Mouse (Mus musculus): ENCODE data around the gene Mbnl2. TPM values are rescaled to one million over a fixed set of nuclear protein-coding genes. Genes with fewer than 3 reads are reported as not detected.

Gene Mbnl2
- polyA plus RNA-seq, 1 experiment from 2014 or later = 123 TPM

DNA sequence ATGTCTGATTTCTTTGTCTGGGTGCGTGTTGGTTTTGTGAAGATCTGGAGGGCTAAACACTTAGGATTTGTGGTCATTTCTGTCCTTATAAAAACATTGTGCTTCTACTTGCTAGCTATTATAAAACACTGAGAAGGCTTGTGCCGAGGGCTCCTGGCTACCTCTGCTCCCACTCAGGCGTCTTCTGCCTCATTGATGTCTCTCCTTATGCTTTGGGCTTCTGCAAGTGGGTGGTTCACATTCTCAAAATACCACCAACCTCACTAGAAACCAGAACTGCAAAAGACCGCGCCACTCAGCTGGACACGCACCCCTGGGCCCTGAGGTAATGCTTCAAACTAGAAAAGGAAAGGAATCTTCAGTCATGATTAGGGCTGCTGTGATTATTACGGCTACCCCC lies 14.1 kb downstream of the Mbnl2 start:
- Histone ChIP-seq H3K27me3 (no peaks in the 10 kb centered on the region), H3K4me3 (no peak overlapping the region), H3K27ac (peak overlapping the region; percentile 90), H3K9ac (no peak overlapping the region), H3K36me3 (no peaks in the 10 kb centered on the region; the same call in 1 of the 2 replicates), H3K9me3 (replicated peaks) (no peaks in the 10 kb centered on the region), H3K4me1 (replicated peaks) (peaks cover 93% of the 10 kb centered on the region), H3K4me2 (peak overlapping the region; percentile 42)
- 29% methylated on average over 7 of the region's 7 CpGs for WGBS
- ATAC-seq (replicated peaks; ENCODE audit: insufficient number of reproducible peaks, insufficient read depth, low FRiP score, low read depth) = no peak

DNA sequence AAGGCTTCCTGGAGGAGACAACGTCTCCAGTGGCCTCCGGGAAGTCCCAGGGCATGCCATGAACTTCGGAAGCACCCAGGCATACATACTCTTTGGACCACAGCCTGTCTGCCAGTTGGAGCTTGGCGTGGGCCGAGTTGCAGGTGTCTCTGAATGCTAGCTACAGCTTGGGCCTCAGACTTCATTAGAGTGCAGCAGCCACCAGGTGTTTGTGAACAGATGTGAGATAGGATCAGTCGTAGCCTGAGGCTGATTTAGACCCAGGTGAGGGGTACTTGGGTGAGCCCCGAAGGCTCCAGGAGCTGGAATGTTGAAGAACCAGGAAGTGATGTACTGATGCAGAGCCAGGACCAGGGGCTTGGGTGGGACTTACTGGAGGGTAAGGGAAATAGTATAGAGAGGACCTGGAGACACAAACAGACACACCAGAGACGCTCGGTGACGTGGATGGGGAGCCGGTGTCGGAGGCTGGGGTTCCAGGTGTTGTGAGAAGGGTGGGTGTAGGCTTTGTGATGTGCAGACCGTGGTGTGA lies 15.8 kb downstream of the Mbnl2 start:
- Histone ChIP-seq H3K9ac (no peak overlapping the region), H3K4me1 (replicated peaks) (peaks cover 92% of the 10 kb centered on the region), H3K27ac (peak overlapping the region; percentile 89), H3K27me3 (no peaks in the 10 kb centered on the region), H3K4me2 (no peak overlapping the region), H3K4me3 (no peak overlapping the region), H3K36me3 (no peaks in the 10 kb centered on the region; the same call in 1 of the 2 replicates), H3K9me3 (replicated peaks) (no peaks in the 10 kb centered on the region)
- 85% methylated on average over 13 of the region's 13 CpGs for WGBS
- no peak for ATAC-seq (replicated peaks; ENCODE audit: insufficient number of reproducible peaks, insufficient read depth, low FRiP score, low read depth)

- Histone ChIP-seq H3K9me3 (replicated peaks) (no peaks in the 10 kb centered on the region), H3K9ac (no peak overlapping the region), H3K4me1 (replicated peaks) (peaks cover 92% of the 10 kb centered on the region), H3K4me2 (no peak overlapping the region), H3K27me3 (no peaks in the 10 kb centered on the region), H3K4me3 (no peak overlapping the region), H3K36me3 (no peaks in the 10 kb centered on the region; the same call in 1 of the 2 replicates), H3K27ac (peak overlapping the region; percentile 89)
- 67% methylated on average over 5 of the region's 5 CpGs for WGBS
- ATAC-seq (replicated peaks; ENCODE audit: insufficient number of reproducible peaks, insufficient read depth, low FRiP score, low read depth) = no peak
These were observed 16.7 kb downstream of the Mbnl2 start for GRCm38 (mm10) chr14:120292133-120292532.

GRCm38 (mm10) chr14:120292617-120293195 lies 17.2 kb downstream of the Mbnl2 start:
- no peak overlapping the region for H3K4me3 ChIP-seq
- WGBS = 38% methylated on average over 6 of the region's 6 CpGs
- H3K4me2 ChIP-seq = no peak overlapping the region
- H3K9ac ChIP-seq = no peak overlapping the region
- peaks cover 92% of the 10 kb centered on the region for H3K4me1 ChIP-seq (replicated peaks)
- H3K9me3 ChIP-seq (replicated peaks) = no peaks in the 10 kb centered on the region
- no peaks in the 10 kb centered on the region; the same call in 1 of the 2 replicates for H3K36me3 ChIP-seq
- H3K27me3 ChIP-seq = no peaks in the 10 kb centered on the region
- no peak for ATAC-seq (replicated peaks; ENCODE audit: insufficient number of reproducible peaks, insufficient read depth, low FRiP score, low read depth)
- peak overlapping the region; percentile 89 for H3K27ac ChIP-seq

GRCm38 (mm10) chr14:120294480-120294879 lies 19.0 kb downstream of the Mbnl2 start:
- no peaks in the 10 kb centered on the region for H3K9me3 ChIP-seq (replicated peaks)

DNA sequence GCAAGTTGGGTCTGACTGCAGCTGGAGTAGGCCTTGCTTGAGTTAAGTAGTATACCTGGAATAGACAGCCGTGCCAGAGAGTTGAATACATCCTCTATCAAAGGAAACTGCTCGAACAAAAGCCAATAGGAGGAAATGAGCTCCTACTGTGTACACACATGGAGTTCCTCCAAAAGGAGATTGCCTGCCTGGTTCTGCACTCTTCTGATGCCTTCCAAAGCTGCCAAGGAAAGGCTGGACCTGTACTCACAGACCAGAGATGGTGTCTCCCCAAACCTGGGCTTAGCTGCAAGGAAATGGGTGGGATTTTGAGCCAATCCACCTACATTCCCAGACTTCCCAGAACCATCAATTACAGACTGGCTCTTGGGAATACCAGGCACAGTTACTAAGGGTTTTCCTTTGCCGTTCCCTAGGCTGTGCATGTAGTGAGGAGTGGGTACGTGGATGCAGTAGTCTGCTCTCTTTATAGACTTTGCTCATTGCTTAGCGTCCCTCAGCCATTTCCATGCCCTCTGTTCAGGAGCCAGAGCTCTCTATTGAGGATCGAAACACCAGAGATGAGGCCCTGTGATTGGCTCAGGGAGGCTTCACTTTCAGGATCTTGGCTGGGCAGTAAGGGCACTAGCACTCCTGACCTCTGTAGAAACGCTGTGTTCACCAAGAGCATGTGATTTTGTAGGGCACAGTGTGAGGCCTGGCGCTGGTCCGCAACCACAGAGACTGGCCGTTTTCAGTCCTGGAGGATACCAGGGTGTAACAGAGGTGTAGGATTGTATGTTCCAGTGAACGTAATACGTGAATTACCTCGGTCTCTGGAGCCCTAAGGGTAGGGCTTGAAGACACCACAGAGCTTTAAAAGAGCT lies 20.1 kb downstream of the Mbnl2 start:
- H3K4me1 ChIP-seq (replicated peaks) = peaks cover 93% of the 10 kb centered on the region
- no peaks in the 10 kb centered on the region for H3K9me3 ChIP-seq (replicated peaks)
- no peak for ATAC-seq (replicated peaks; ENCODE audit: insufficient number of reproducible peaks, insufficient read depth, low FRiP score, low read depth)
- peak overlapping the region; percentile 51; the same call in 1 of the 2 replicates for H3K4me2 ChIP-seq
- no peak overlapping the region; the same call in 1 of the 2 replicates for H3K9ac ChIP-seq
- H3K36me3 ChIP-seq = no peaks in the 10 kb centered on the region; the same call in 1 of the 2 replicates
- 76% methylated on average over 13 of the region's 13 CpGs for WGBS
- H3K4me3 ChIP-seq = no peak overlapping the region
- H3K27me3 ChIP-seq = no peaks in the 10 kb centered on the region
- peak overlapping the region; percentile 89 for H3K27ac ChIP-seq

More at GRCm38 (mm10) chr14:120294480-120294879, 19.0 kb downstream of the Mbnl2 start:
- ATAC-seq (replicated peaks; ENCODE audit: insufficient number of reproducible peaks, insufficient read depth, low FRiP score, low read depth) = no peak
- Histone ChIP-seq H3K9ac (no peak overlapping the region), H3K4me1 (replicated peaks) (peaks cover 93% of the 10 kb centered on the region), H3K4me2 (no peak overlapping the region), H3K4me3 (no peak overlapping the region), H3K36me3 (no peaks in the 10 kb centered on the region; the same call in 1 of the 2 replicates), H3K27me3 (no peaks in the 10 kb centered on the region), H3K27ac (peak overlapping the region; percentile 89)
- WGBS = 75% methylated on average over 6 of the region's 6 CpGs

- H3K4me3 ChIP-seq = 0 out of 2 replicates have a peak overlapping the region, but pooled peaks have one; percentile 5
- H3K4me1 ChIP-seq (replicated peaks) = peaks cover 92% of the 10 kb centered on the region
- H3K4me2 ChIP-seq = peak overlapping the region; percentile 51
- no peaks in the 10 kb centered on the region for H3K36me3 ChIP-seq
- no peaks in the 10 kb centered on the region for H3K27me3 ChIP-seq
- H3K9ac ChIP-seq = peak overlapping the region; percentile 48
- ATAC-seq (replicated peaks; ENCODE audit: insufficient number of reproducible peaks, insufficient read depth, low FRiP score, low read depth) = no peak
- WGBS = 40% methylated on average over 17 of the region's 17 CpGs
- H3K9me3 ChIP-seq (replicated peaks) = no peaks in the 10 kb centered on the region
- peak overlapping the region; percentile 89 for H3K27ac ChIP-seq
These were observed 20.9 kb downstream of the Mbnl2 start for GRCm38 (mm10) chr14:120296231-120297006.

DNA sequence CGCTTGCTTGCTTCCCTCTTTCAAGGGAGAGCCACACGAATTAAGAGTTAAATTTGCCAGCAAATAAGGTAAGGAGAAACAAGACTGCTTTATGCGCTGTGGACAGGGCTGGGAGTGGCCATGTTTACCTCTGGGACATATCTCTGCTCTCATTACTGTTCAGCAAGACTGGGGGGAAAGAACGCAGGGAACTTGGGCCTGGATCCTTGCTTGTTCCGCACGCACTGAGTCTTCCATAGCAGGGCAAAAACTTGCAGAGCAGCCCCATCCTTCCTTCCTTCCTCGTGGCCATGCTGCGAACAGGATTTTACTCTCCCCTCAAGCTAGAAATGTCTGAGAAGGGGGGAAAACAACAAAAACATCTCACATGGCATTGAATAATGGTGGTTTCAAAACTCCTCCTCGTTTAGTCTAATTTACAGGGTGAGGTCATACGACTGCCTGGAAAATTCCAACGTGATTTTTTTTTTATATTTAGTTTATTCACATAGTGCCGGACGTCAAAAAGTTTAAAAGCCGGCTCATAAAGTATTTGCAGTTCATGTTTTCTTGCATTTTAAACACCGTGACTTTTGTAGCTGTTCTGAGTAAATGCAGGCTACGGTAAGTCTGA lies 21.8 kb downstream of the Mbnl2 start:
- no peaks in the 10 kb centered on the region for H3K36me3 ChIP-seq
- 16% methylated on average over 16 of the region's 16 CpGs for WGBS
- H3K4me3 ChIP-seq = peak overlapping the region; percentile 11
- peak overlapping the region; percentile 89 for H3K27ac ChIP-seq
- H3K4me2 ChIP-seq = peak overlapping the region; percentile 51
- H3K9me3 ChIP-seq (replicated peaks) = no peaks in the 10 kb centered on the region
- no peaks in the 10 kb centered on the region for H3K27me3 ChIP-seq
- H3K9ac ChIP-seq = peak overlapping the region; percentile 28; the same call in 1 of the 2 replicates
- peaks cover 85% of the 10 kb centered on the region for H3K4me1 ChIP-seq (replicated peaks)
- peak; percentile 47 for ATAC-seq (replicated peaks; ENCODE audit: insufficient number of reproducible peaks, insufficient read depth, low FRiP score, low read depth)

- H3K4me1 ChIP-seq (replicated peaks) = peaks cover 85% of the 10 kb centered on the region
- no peak overlapping the region for H3K4me3 ChIP-seq
- no peaks in the 10 kb centered on the region for H3K36me3 ChIP-seq
- peak overlapping the region; percentile 3; the same call in 1 of the 2 replicates for H3K9ac ChIP-seq
- WGBS = 51% methylated on average over 6 of the region's 6 CpGs
- H3K4me2 ChIP-seq = peak overlapping the region; percentile 51; the same call in 1 of the 2 replicates
- H3K27me3 ChIP-seq = no peaks in the 10 kb centered on the region
- no peaks in the 10 kb centered on the region for H3K9me3 ChIP-seq (replicated peaks)
- H3K27ac ChIP-seq = peak overlapping the region; percentile 89
- no peak for ATAC-seq (replicated peaks; ENCODE audit: insufficient number of reproducible peaks, insufficient read depth, low FRiP score, low read depth)
These were observed 22.4 kb downstream of the Mbnl2 start for GRCm38 (mm10) chr14:120297833-120298232.

DNA sequence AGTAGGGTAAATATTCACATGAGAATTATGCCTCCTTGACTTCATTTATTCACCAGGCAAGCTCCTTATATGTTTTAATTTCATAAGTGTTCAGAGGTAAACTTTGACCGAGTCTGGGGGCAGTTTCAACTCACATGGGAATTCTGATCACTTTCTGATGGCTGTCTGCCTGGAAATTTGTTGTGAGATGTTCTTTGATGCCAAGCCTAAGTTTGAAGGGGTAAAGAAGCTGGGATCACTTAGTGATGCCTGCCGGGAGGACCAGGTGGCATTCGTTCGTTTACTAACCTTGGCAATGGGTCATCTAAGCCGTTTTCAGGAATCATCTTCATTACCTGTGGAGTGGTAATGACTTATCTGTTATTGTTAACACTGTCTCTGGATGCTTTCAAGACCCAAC lies 23.0 kb downstream of the Mbnl2 start:
- no peaks in the 10 kb centered on the region for H3K9me3 ChIP-seq (replicated peaks)
- peak overlapping the region; percentile 89 for H3K27ac ChIP-seq
- no peaks in the 10 kb centered on the region for H3K36me3 ChIP-seq
- H3K4me1 ChIP-seq (replicated peaks) = peaks cover 85% of the 10 kb centered on the region
- no peaks in the 10 kb centered on the region for H3K27me3 ChIP-seq
- no peak overlapping the region for H3K9ac ChIP-seq
- WGBS = 57% methylated on average over 5 of the region's 5 CpGs
- H3K4me2 ChIP-seq = no peak overlapping the region
- ATAC-seq (replicated peaks; ENCODE audit: insufficient number of reproducible peaks, insufficient read depth, low FRiP score, low read depth) = no peak
- H3K4me3 ChIP-seq = no peak overlapping the region
